Mouse (Mus musculus): Measurements from ENCODE around the gene D5Ertd579e. TPM values are rescaled to one million over a fixed set of nuclear protein-coding genes. Genes with fewer than 3 reads are reported as not detected.

The D5Ertd579e gene
- total and polyA plus RNA-seq, 3 experiments = 13.7 to 29.4 (median 22.9) TPM

GRCm38 (mm10) chr5:36576457-36576856, 119.4 kb downstream of the D5Ertd579e start:
- TF ChIP-seq PAX5 (IDR thresholded peaks at IDR 0.05; ENCODE audit: low read length) (no peak), MEF2A (IDR thresholded peaks at IDR 0.05; ENCODE audit: borderline replicate concordance, low read depth, low read length) (peak; percentile 81), EP300 (IDR thresholded peaks at IDR 0.05; ENCODE audit: low read length) (peak; percentile 84), BHLHE40 (IDR thresholded peaks at IDR 0.05; ENCODE audit: low read depth, low read length) (peak; percentile 54), SIN3A (IDR thresholded peaks at IDR 0.05; ENCODE audit: low read length) (peak; percentile 39; the same call in 1 of the 2 replicates), TCF12 (IDR thresholded peaks at IDR 0.05; ENCODE audit: low read depth, low read length) (peak; percentile 65), CTCF (conservative IDR thresholded peaks at IDR 0.05 in 1 of 2, IDR thresholded peaks at IDR 0.05 in 1 of 2; ENCODE audit: low read depth in 2 of 2, low read length in 2 of 2) (no peak), CHD2 (IDR thresholded peaks at IDR 0.05; ENCODE audit: low read length) (peak; percentile 60), GABPA (IDR thresholded peaks at IDR 0.05; ENCODE audit: insufficient replicate concordance, low read depth, low read length) (no peak), NRF1 (IDR thresholded peaks at IDR 0.05; ENCODE audit: low read depth, low read length) (no peak), MAZ (IDR thresholded peaks at IDR 0.05; ENCODE audit: low read depth, low read length) (peak; percentile 85; the same call in 1 of the 2 replicates), POLR2A (IDR thresholded peaks at IDR 0.05; ENCODE audit: low read depth, low read length) (0 out of 2 replicates have a peak, but pooled peaks have one; percentile 19), IRF4 (IDR thresholded peaks at IDR 0.05; ENCODE audit: low read depth, low read length) (peak; percentile 77), ELF1 (IDR thresholded peaks at IDR 0.05; ENCODE audit: low read depth, low read length) (0 out of 2 replicates have a peak, but pooled peaks have one; percentile 15), HCFC1 (IDR thresholded peaks at IDR 0.05; ENCODE audit: low read depth, low read length) (peak; percentile 30; the same call in 1 of the 2 replicates), ZNF384 (IDR thresholded peaks at IDR 0.05; ENCODE audit: low read depth, low read length) (no peak), E2F4 (IDR thresholded peaks at IDR 0.05; ENCODE audit: insufficient replicate concordance, low read depth, low read length) (no peak), MYC (IDR thresholded peaks at IDR 0.05; ENCODE audit: low read depth, low read length) (peak; percentile 54; the same call in 1 of the 2 replicates), ZMIZ1 (IDR thresholded peaks at IDR 0.05; ENCODE audit: low read depth, low read length) (no peak), ETS1 (conservative IDR thresholded peaks at IDR 0.05; ENCODE audit: low read depth, low read length) (peak; percentile 70; the same call in 1 of the 2 replicates)
- H3K9me3 ChIP-seq (replicated peaks; ENCODE audit: low read length) = peaks cover 13% of the 10 kb centered on the region
- in situ Hi-C loops (cut with MboI; ENCODE audit: low pct_ligation_motif_present, low pct_unique_long_range_greater_than_20kb, low sequenced_read_pairs) (no loop called here), dilution Hi-C loops (cut with MboI; ENCODE audit: extremely low pct_ligation_motif_present, extremely low pct_unique_long_range_greater_than_20kb, low sequenced_read_pairs) (no loop called here)
- peaks cover 32 to 82% of the 10 kb centered on the region in 2 experiments for H3K4me1 ChIP-seq (ENCODE audit: control insufficient read depth in 1 of 2, insufficient read depth in 2 of 2)
- peaks cover 8 to 13% of the 10 kb centered on the region in 2 experiments for H3K36me3 ChIP-seq (replicated peaks in 1 of 2; ENCODE audit: control insufficient read depth in 1 of 2, insufficient read depth in 1 of 2, low read length in 1 of 2)
- peak overlapping the region; percentile 20; the same call in 1 of the 2 replicates for H3K9ac ChIP-seq (ENCODE audit: insufficient read depth, low read depth)
- H3K27me3 ChIP-seq (replicated peaks) = no peaks in the 10 kb centered on the region
- H3K27ac ChIP-seq (ENCODE audit: insufficient read depth, low read depth) = peak overlapping the region; percentile 82
- peak overlapping the region; percentile 82 for H3K4me2 ChIP-seq (ENCODE audit: insufficient read depth, low read depth, poor library complexity, severe bottlenecking)
- no peak for DNase-seq (ENCODE audit: extremely low read depth)
- no peak overlapping the region for H3K4me3 ChIP-seq (replicated peaks in 1 of 3; ENCODE audit: low read depth in 2 of 3, low read length in 2 of 3, poor library complexity in 1 of 3)
- peaks cover 30% of the 10 kb centered on the region for H3K79me2 ChIP-seq (replicated peaks; ENCODE audit: control insufficient read depth, extremely low read depth, insufficient read depth, poor library complexity, severe bottlenecking)

- peak overlapping the region; percentile 82 for H3K27ac ChIP-seq (ENCODE audit: insufficient read depth, low read depth)
- DNase-seq (ENCODE audit: extremely low read depth) = no peak
- H3K9ac ChIP-seq (ENCODE audit: insufficient read depth, low read depth) = no peak overlapping the region
- H3K79me2 ChIP-seq (replicated peaks; ENCODE audit: control insufficient read depth, extremely low read depth, insufficient read depth, poor library complexity, severe bottlenecking) = peaks cover 25% of the 10 kb centered on the region
- in situ Hi-C loops (cut with MboI; ENCODE audit: low pct_ligation_motif_present, low pct_unique_long_range_greater_than_20kb, low sequenced_read_pairs) (no loop called here), dilution Hi-C loops (cut with MboI; ENCODE audit: extremely low pct_ligation_motif_present, extremely low pct_unique_long_range_greater_than_20kb, low sequenced_read_pairs) (no loop called here)
- H3K36me3 ChIP-seq (replicated peaks in 1 of 2; ENCODE audit: control insufficient read depth in 1 of 2, insufficient read depth in 1 of 2, low read length in 1 of 2) = peaks cover 15 to 20% of the 10 kb centered on the region in 2 experiments
- H3K9me3 ChIP-seq (replicated peaks; ENCODE audit: low read length) = peaks cover 15% of the 10 kb centered on the region
- peaks cover 31 to 79% of the 10 kb centered on the region in 2 experiments for H3K4me1 ChIP-seq (ENCODE audit: control insufficient read depth in 1 of 2, insufficient read depth in 2 of 2)
- H3K4me3 ChIP-seq (replicated peaks in 1 of 3; ENCODE audit: low read depth in 2 of 3, low read length in 2 of 3, poor library complexity in 1 of 3) = peak overlapping the region in 1 of 3 experiments; percentile 12
- peak overlapping the region; percentile 82 for H3K4me2 ChIP-seq (ENCODE audit: insufficient read depth, low read depth, poor library complexity, severe bottlenecking)
- no peaks in the 10 kb centered on the region for H3K27me3 ChIP-seq (replicated peaks)
- TF ChIP-seq UBTF (IDR thresholded peaks at IDR 0.05; ENCODE audit: low read depth, low read length) (no peak), MAX (IDR thresholded peaks at IDR 0.05; ENCODE audit: low read length) (peak; percentile 41; the same call in 1 of the 2 replicates), IRF4 (IDR thresholded peaks at IDR 0.05; ENCODE audit: low read depth, low read length) (no peak), MAZ (IDR thresholded peaks at IDR 0.05; ENCODE audit: low read depth, low read length) (no peak), E2F4 (IDR thresholded peaks at IDR 0.05; ENCODE audit: insufficient replicate concordance, low read depth, low read length) (no peak), SIN3A (IDR thresholded peaks at IDR 0.05; ENCODE audit: low read length) (no peak), BHLHE40 (IDR thresholded peaks at IDR 0.05; ENCODE audit: low read depth, low read length) (peak; percentile 62; the same call in 1 of the 2 replicates)
Measured at GRCm38 (mm10) chr5:36575745-36576144, 120.1 kb downstream of the D5Ertd579e start.

All from CH12.LX (cell line).